Mouse (Mus musculus) testis, adult 2 months (tissue): Measurements from ENCODE around the gene Pdzd9.
"Not testable (repeated sequence)": the region's sequence is repeated elsewhere in the genome, so short reads cannot be mapped to it uniquely, and the experiment has no call there.

ENCODE experiments used
- CTCF ChIP-seq: fragments of 200-500 bp; IDR thresholded peaks from 2 replicates; pipeline ENCODE4 v1.5.1; 2012; ENCODE audit warnings: low read depth, mild to moderate bottlenecking, inconsistent platforms, low read length, moderate library complexity; ENCODE audit not compliant: control insufficient read depth, insufficient read depth, insufficient replicate concordance
- POLR2A ChIP-seq: fragments of 200-500 bp; IDR thresholded peaks from 2 replicates; pipeline ENCODE4 v1.6.1; 2012; ENCODE audit warnings: low read depth, mild to moderate bottlenecking, inconsistent platforms, low read length, moderate library complexity; ENCODE audit not compliant: control insufficient read depth

GRCm38 (mm10) chr7:120713951-120714350 is 43.8 kb upstream of the Pdzd9 start:
- TF ChIP-seq POLR2A, CTCF: not testable (repeated sequence)
